Mouse (Mus musculus) midbrain, embryonic 12.5 days (tissue): ENCODE measurements around the gene Map3k3. TPM values are rescaled to one million over a fixed set of nuclear protein-coding genes. Genes with fewer than 3 reads are reported as not detected.
A peak's percentile ranks its signal among the peaks of the same experiment; 100 is the strongest.
"Not testable (repeated sequence)": the region's sequence is repeated elsewhere in the genome, so short reads cannot be mapped to it uniquely, and the experiment has no call there.

Experiments
- ATAC-seq: fragments of 200-750 bp; cut with Nextera tagmentation; 2 replicates; pipeline ENCODE4 v1.8.0; 2017; ENCODE audit warnings: low read depth, moderate TSS enrichment, moderate library complexity; ENCODE audit not compliant: low FRiP score
- H3K27ac ChIP-seq: fragments of 300-500 bp; sonication (generic); replicated peaks from 2 replicates; pipeline ENCODE4 v1.5.1; 2016; ENCODE audit warnings: mild to moderate bottlenecking
- H3K27me3 ChIP-seq: fragments of 300-500 bp; sonication (generic); 2 replicates; pipeline ENCODE4 v1.6.1; 2016; ENCODE audit warnings: mild to moderate bottlenecking
- H3K36me3 ChIP-seq: fragments of 300-500 bp; sonication (generic); 2 replicates; pipeline ENCODE4 v1.6.1; 2016
- H3K4me1 ChIP-seq: fragments of 300-500 bp; sonication (generic); 2 replicates; pipeline ENCODE4 v1.6.1; 2016
- H3K4me2 ChIP-seq: fragments of 300-500 bp; sonication (generic); replicated peaks from 2 replicates; pipeline ENCODE4 v1.6.1; 2016; ENCODE audit warnings: mild to moderate bottlenecking, moderate library complexity
- H3K4me3 ChIP-seq: fragments of 300-500 bp; sonication (generic); 2 replicates; pipeline ENCODE4 v1.5.1; 2016; ENCODE audit warnings: mild to moderate bottlenecking
- H3K9ac ChIP-seq: fragments of 300-500 bp; sonication (generic); replicated peaks from 2 replicates; pipeline ENCODE4 v1.6.1; 2016; ENCODE audit warnings: mild to moderate bottlenecking, moderate library complexity
- H3K9me3 ChIP-seq: fragments of 300-500 bp; sonication (generic); 2 replicates; pipeline ENCODE4 v1.6.1; 2016; ENCODE audit warnings: mild to moderate bottlenecking
- WGBS: fragments of 180-500 bp; shearing (Covaris S2); methylation state at CpG from one replicate; pipeline ENCODE4 v1.1.7; 2016; 5-methylcytosine and 5-hydroxymethylcytosine counted together
- polyA plus RNA-seq: library from polyadenylated mRNA; unstranded; fragments of >200 nt; fragmentation: Nextera tagmentation; extraction: Ambion mirVana; gene quantifications from 2 replicates; pipeline ENCODE4 v1.2.1, GENCODE M21; 2016

Map3k3 gene
- polyA plus RNA-seq, 1 experiment from 2014 or later = 25.4 TPM

- Histone ChIP-seq H3K4me2 (no peak overlapping the region), H3K9ac (no peak overlapping the region), H3K27ac (no peak overlapping the region), H3K27me3 (no peaks in the 10 kb centered on the region), H3K36me3 (peaks cover 78% of the 10 kb centered on the region), H3K4me3 (no peak overlapping the region), H3K4me1 (no peaks in the 10 kb centered on the region), H3K9me3 (no peaks in the 10 kb centered on the region)
- no peak for ATAC-seq
- 94% methylated on average over 8 of the region's 8 CpGs for WGBS
Measured at GRCm38 (mm10) chr11:106056819-106057491, 27.5 kb upstream of the Map3k3 start.

- Histone ChIP-seq H3K9ac (no peak overlapping the region), H3K4me3 (no peak overlapping the region), H3K9me3 (no peaks in the 10 kb centered on the region), H3K4me1 (no peaks in the 10 kb centered on the region), H3K36me3 (peaks cover 69% of the 10 kb centered on the region), H3K4me2 (no peak overlapping the region), H3K27me3 (no peaks in the 10 kb centered on the region), H3K27ac (no peak overlapping the region)
- no peak for ATAC-seq
- WGBS = 85% methylated on average over 8 of the region's 8 CpGs
Measured at GRCm38 (mm10) chr11:106058020-106058419, 26.4 kb upstream of the Map3k3 start.

GRCm38 (mm10) chr11:106060549-106060948 lies 23.9 kb upstream of the Map3k3 start:
- Histone ChIP-seq H3K4me3 (no peak overlapping the region), H3K4me1 (no peaks in the 10 kb centered on the region), H3K4me2 (no peak overlapping the region), H3K9me3 (no peaks in the 10 kb centered on the region), H3K27me3 (no peaks in the 10 kb centered on the region), H3K36me3 (peaks cover 44% of the 10 kb centered on the region), H3K27ac (no peak overlapping the region), H3K9ac (no peak overlapping the region)
- ATAC-seq = no peak
- WGBS = 90% methylated on average over 1 of the region's 1 CpGs

GRCm38 (mm10) chr11:106061311-106061710 lies 23.1 kb upstream of the Map3k3 start:
- no peak overlapping the region for H3K4me3 ChIP-seq
- peaks cover 36% of the 10 kb centered on the region for H3K36me3 ChIP-seq
- H3K27ac ChIP-seq = no peak overlapping the region
- H3K4me1 ChIP-seq = no peaks in the 10 kb centered on the region
- H3K9me3 ChIP-seq = no peaks in the 10 kb centered on the region
- WGBS = 88% methylated on average over 1 of the region's 1 CpGs
- H3K9ac ChIP-seq = no peak overlapping the region
- no peak for ATAC-seq
- no peak overlapping the region for H3K4me2 ChIP-seq
- H3K27me3 ChIP-seq = no peaks in the 10 kb centered on the region

- Histone ChIP-seq H3K4me1 (peaks cover 6% of the 10 kb centered on the region), H3K9me3 (no peaks in the 10 kb centered on the region), H3K9ac (no peak overlapping the region), H3K36me3 (peaks cover 11% of the 10 kb centered on the region), H3K4me2 (no peak overlapping the region), H3K27ac (no peak overlapping the region), H3K4me3 (no peak overlapping the region), H3K27me3 (no peaks in the 10 kb centered on the region)
- ATAC-seq = no peak
- WGBS = 80% methylated on average over 5 of the region's 5 CpGs
Measured at GRCm38 (mm10) chr11:106063756-106064155, 20.7 kb upstream of the Map3k3 start.

GRCm38 (mm10) chr11:106065073-106065922 lies 19.1 kb upstream of the Map3k3 start:
- Histone ChIP-seq H3K9me3 (no peaks in the 10 kb centered on the region), H3K4me1 (peaks cover 6% of the 10 kb centered on the region), H3K27ac (no peak overlapping the region), H3K4me2 (peak overlapping the region; percentile 74), H3K36me3 (no peaks in the 10 kb centered on the region), H3K9ac (peak overlapping the region; percentile 82; the same call in 1 of the 2 replicates), H3K27me3 (no peaks in the 10 kb centered on the region), H3K4me3 (peak overlapping the region; percentile 87)
- ATAC-seq = no peak
- whole genome bisulfite sequencing = 44% methylated on average over 18 of the region's 18 CpGs

- ATAC-seq = peak; percentile 95
- peaks cover 6% of the 10 kb centered on the region for H3K4me1 ChIP-seq
- peak within 1 kb of the TSS; percentile 87 for H3K4me3 ChIP-seq
- peak within 1 kb of the TSS; percentile 74 for H3K4me2 ChIP-seq
- no peaks in the 10 kb centered on the region for H3K9me3 ChIP-seq
- H3K27ac ChIP-seq = peak within 1 kb of the TSS; percentile 71; the same call in 1 of the 2 replicates
- no peaks in the 10 kb centered on the region for H3K27me3 ChIP-seq
- under 1% methylated on average over 49 of the region's 49 CpGs for WGBS
- no peaks in the 10 kb centered on the region for H3K36me3 ChIP-seq
- H3K9ac ChIP-seq = peak within 1 kb of the TSS; percentile 82
Measured at GRCm38 (mm10) chr11:106065923-106066571, 18.4 kb upstream of the Map3k3 start, which contains the start of gene Taco1. TSS of gene Taco1 (plus strand) at chr11:106066061.

GRCm38 (mm10) chr11:106066616-106067015 lies 17.8 kb upstream of the Map3k3 start:
- H3K9me3 ChIP-seq, H3K36me3 ChIP-seq, H3K4me1 ChIP-seq, H3K27me3 ChIP-seq, ATAC-seq: not testable (repeated sequence)
- peak overlapping the region; percentile 74 for H3K4me2 ChIP-seq
- peak overlapping the region; percentile 87 for H3K4me3 ChIP-seq
- H3K27ac ChIP-seq = 0 out of 2 replicates have a peak overlapping the region, but pooled peaks have one; percentile 71
- WGBS = 16% methylated on average over 23 of the region's 23 CpGs
- H3K9ac ChIP-seq = peak overlapping the region; percentile 82

GRCm38 (mm10) chr11:106073774-106074173 lies 10.6 kb upstream of the Map3k3 start:
- Histone ChIP-seq H3K9me3 (no peaks in the 10 kb centered on the region), H3K27me3 (no peaks in the 10 kb centered on the region), H3K9ac (no peak overlapping the region), H3K4me1 (no peaks in the 10 kb centered on the region), H3K27ac (no peak overlapping the region), H3K36me3 (peaks cover 21% of the 10 kb centered on the region), H3K4me2 (no peak overlapping the region), H3K4me3 (no peak overlapping the region)
- 87% methylated on average over 3 of the region's 3 CpGs for WGBS
- ATAC-seq = no peak

- Histone ChIP-seq H3K36me3 (peaks cover 21% of the 10 kb centered on the region), H3K4me3 (no peak overlapping the region), H3K4me1 (no peaks in the 10 kb centered on the region), H3K9ac (no peak overlapping the region), H3K4me2 (no peak overlapping the region), H3K27ac (no peak overlapping the region), H3K27me3 (no peaks in the 10 kb centered on the region), H3K9me3 (no peaks in the 10 kb centered on the region)
- no peak for ATAC-seq
- WGBS = 11% methylated on average over 4 of the region's 4 CpGs
Measured at GRCm38 (mm10) chr11:106076321-106076720, 8.1 kb upstream of the Map3k3 start.

- H3K36me3 ChIP-seq = no peaks in the 10 kb centered on the region
- peak; percentile 60 for ATAC-seq
- H3K4me1 ChIP-seq = peaks cover 17% of the 10 kb centered on the region
- under 1% methylated on average over 59 of the region's 61 CpGs for WGBS
- H3K9ac ChIP-seq = peak overlapping the region; percentile 93
- no peaks in the 10 kb centered on the region for H3K27me3 ChIP-seq
- no peaks in the 10 kb centered on the region for H3K9me3 ChIP-seq
- H3K4me3 ChIP-seq = peak overlapping the region; percentile 98
- peak overlapping the region; percentile 59 for H3K4me2 ChIP-seq
- peak overlapping the region; percentile 99 for H3K27ac ChIP-seq
Measured at GRCm38 (mm10) chr11:106084911-106085561, 623 bp downstream of the Map3k3 start.
